Mouse (Mus musculus) embryonic facial prominence, embryonic 13.5 days (tissue): Measurements from ENCODE around the gene Notch4. TPM values are rescaled to one million over a fixed set of nuclear protein-coding genes. Genes with fewer than 3 reads are reported as not detected.

Experiments used
- ATAC-seq: fragments of 200-750 bp; cut with Nextera tagmentation; 2 replicates; pipeline ENCODE4 v1.8.0; 2017; ENCODE audit warnings: low read depth; ENCODE audit not compliant: insufficient number of reproducible peaks, insufficient read depth, low FRiP score, low TSS enrichment
- H3K27ac ChIP-seq: fragments of 300-500 bp; sonication (generic); 2 replicates; pipeline ENCODE4 v1.5.1; 2015; ENCODE audit warnings: moderate library complexity, mild to moderate bottlenecking, inconsistent platforms
- H3K27me3 ChIP-seq: fragments of 300-500 bp; sonication (generic); 2 replicates; pipeline ENCODE4 v1.6.1; 2015; ENCODE audit warnings: mild to moderate bottlenecking, inconsistent platforms
- H3K36me3 ChIP-seq: fragments of 300-500 bp; sonication (generic); 2 replicates; pipeline ENCODE4 v1.6.1; 2015; ENCODE audit warnings: mild to moderate bottlenecking, inconsistent platforms
- H3K4me1 ChIP-seq: fragments of 300-500 bp; sonication (generic); 2 replicates; pipeline ENCODE4 v1.6.1; 2015; ENCODE audit warnings: inconsistent platforms
- H3K4me2 ChIP-seq: fragments of 300-500 bp; sonication (generic); 2 replicates; pipeline ENCODE4 v1.6.1; 2015; ENCODE audit warnings: moderate library complexity, mild to moderate bottlenecking, inconsistent platforms
- H3K4me3 ChIP-seq: fragments of 300-500 bp; sonication (generic); 2 replicates; pipeline ENCODE4 v1.5.1; 2015; ENCODE audit warnings: mild to moderate bottlenecking, inconsistent platforms
- H3K9ac ChIP-seq: fragments of 300-500 bp; sonication (generic); 2 replicates; pipeline ENCODE4 v1.6.1; 2015; ENCODE audit warnings: mild to moderate bottlenecking, inconsistent platforms
- H3K9me3 ChIP-seq: fragments of 300-500 bp; sonication (generic); 2 replicates; pipeline ENCODE4 v1.6.1; 2016; ENCODE audit warnings: inconsistent platforms
- WGBS: fragments of 180-500 bp; shearing (Covaris S2); methylation state at CpG from one replicate; pipeline ENCODE4 v1.1.7; 2015; ENCODE audit warnings: mixed read lengths; 5-methylcytosine and 5-hydroxymethylcytosine counted together
- polyA plus RNA-seq: library from polyadenylated mRNA; unstranded; fragments of >200 nt; fragmentation: Nextera tagmentation; extraction: Ambion mirVana; gene quantifications from 2 replicates; pipeline ENCODE4 v1.2.1, GENCODE M21; 2015

Notch4 gene
- polyA plus RNA-seq, 1 experiment from 2014 or later: 4.4 TPM

- Histone ChIP-seq H3K4me2 (peak overlapping the region; percentile 91), H3K36me3 (no peaks in the 10 kb centered on the region), H3K4me3 (peak overlapping the region; percentile 75), H3K27ac (peak overlapping the region; percentile 98), H3K4me1 (peaks cover 52% of the 10 kb centered on the region), H3K27me3 (no peaks in the 10 kb centered on the region), H3K9ac (peak overlapping the region; percentile 95), H3K9me3 (no peaks in the 10 kb centered on the region)
- no peak for ATAC-seq
- 3% methylated on average over 19 of the region's 19 CpGs for WGBS
Observed at GRCm38 (mm10) chr17:34587814-34588213, 23.7 kb downstream of the Notch4 start.

DNA sequence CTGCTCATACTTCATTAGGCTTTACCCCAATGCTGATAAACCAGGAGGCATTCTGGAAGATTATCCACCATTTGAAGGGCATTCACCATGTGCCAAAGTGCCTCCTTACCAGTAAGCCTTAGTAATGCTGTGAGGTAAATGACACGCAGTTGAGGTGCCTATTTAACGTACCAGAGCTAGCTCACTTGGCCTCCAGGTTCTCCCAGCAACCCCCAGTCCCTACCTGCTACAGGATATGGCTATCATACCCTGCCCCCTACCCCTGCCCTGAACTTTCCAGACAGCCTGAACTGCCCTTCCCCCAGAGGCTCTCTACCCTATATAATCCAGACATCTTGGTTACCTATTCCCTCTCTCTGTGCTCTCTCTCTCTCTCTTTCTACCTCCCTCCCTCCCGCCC lies 24.7 kb downstream of the Notch4 start:
- peaks cover 53% of the 10 kb centered on the region for H3K4me1 ChIP-seq
- no peaks in the 10 kb centered on the region for H3K27me3 ChIP-seq
- no peak for ATAC-seq
- WGBS: 56% methylated on average over 3 of the region's 3 CpGs
- no peak overlapping the region for H3K9ac ChIP-seq
- H3K4me2 ChIP-seq: no peak overlapping the region; the same call in 1 of the 2 replicates
- no peaks in the 10 kb centered on the region for H3K9me3 ChIP-seq
- no peak overlapping the region for H3K27ac ChIP-seq
- H3K36me3 ChIP-seq: no peaks in the 10 kb centered on the region
- no peak overlapping the region for H3K4me3 ChIP-seq

- H3K4me3 ChIP-seq: no peak overlapping the region
- H3K9ac ChIP-seq: no peak overlapping the region
- H3K27me3 ChIP-seq: no peaks in the 10 kb centered on the region
- peaks cover 58% of the 10 kb centered on the region for H3K4me1 ChIP-seq
- H3K36me3 ChIP-seq: peaks cover 3% of the 10 kb centered on the region; the same call in 1 of the 2 replicates
- H3K4me2 ChIP-seq: peak overlapping the region; percentile 96
- H3K9me3 ChIP-seq: no peaks in the 10 kb centered on the region
- H3K27ac ChIP-seq: no peak overlapping the region; the same call in 1 of the 2 replicates
- 25% methylated on average over 7 of the region's 7 CpGs for WGBS
- ATAC-seq: no peak
Observed at GRCm38 (mm10) chr17:34589206-34589605, 25.1 kb downstream of the Notch4 start.

- Histone ChIP-seq H3K9ac (0 out of 2 replicates have a peak within 1 kb of the TSS, but pooled peaks have one; percentile 27), H3K36me3 (peaks cover 8% of the 10 kb centered on the region), H3K9me3 (no peaks in the 10 kb centered on the region), H3K27ac (peak within 1 kb of the TSS; percentile 99; the same call in 1 of the 2 replicates), H3K4me3 (no peak within 1 kb of the TSS; the same call in none of the 2 replicates), H3K4me2 (peak within 1 kb of the TSS; percentile 96), H3K27me3 (no peaks in the 10 kb centered on the region), H3K4me1 (peaks cover 62% of the 10 kb centered on the region)
- ATAC-seq: no peak
- WGBS: 11% methylated on average over 7 of the region's 7 CpGs
Observed at GRCm38 (mm10) chr17:34589681-34590101, 25.6 kb downstream of the Notch4 start, which contains the start of gene Gpsm3. Gpsm3 (plus strand) TSS chr17:34589806.

GRCm38 (mm10) chr17:34590154-34590987 lies 26.3 kb downstream of the Notch4 start:
- Histone ChIP-seq H3K4me2 (peak overlapping the region; percentile 96), H3K27me3 (no peaks in the 10 kb centered on the region), H3K9me3 (no peaks in the 10 kb centered on the region), H3K27ac (peak overlapping the region; percentile 99; the same call in 1 of the 2 replicates), H3K4me3 (no peak overlapping the region; the same call in 1 of the 2 replicates), H3K9ac (0 out of 2 replicates have a peak overlapping the region, but pooled peaks have one; percentile 97), H3K36me3 (peaks cover 15% of the 10 kb centered on the region), H3K4me1 (peaks cover 69% of the 10 kb centered on the region)
- ATAC-seq: no peak
- 59% methylated on average over 15 of the region's 15 CpGs for WGBS

DNA sequence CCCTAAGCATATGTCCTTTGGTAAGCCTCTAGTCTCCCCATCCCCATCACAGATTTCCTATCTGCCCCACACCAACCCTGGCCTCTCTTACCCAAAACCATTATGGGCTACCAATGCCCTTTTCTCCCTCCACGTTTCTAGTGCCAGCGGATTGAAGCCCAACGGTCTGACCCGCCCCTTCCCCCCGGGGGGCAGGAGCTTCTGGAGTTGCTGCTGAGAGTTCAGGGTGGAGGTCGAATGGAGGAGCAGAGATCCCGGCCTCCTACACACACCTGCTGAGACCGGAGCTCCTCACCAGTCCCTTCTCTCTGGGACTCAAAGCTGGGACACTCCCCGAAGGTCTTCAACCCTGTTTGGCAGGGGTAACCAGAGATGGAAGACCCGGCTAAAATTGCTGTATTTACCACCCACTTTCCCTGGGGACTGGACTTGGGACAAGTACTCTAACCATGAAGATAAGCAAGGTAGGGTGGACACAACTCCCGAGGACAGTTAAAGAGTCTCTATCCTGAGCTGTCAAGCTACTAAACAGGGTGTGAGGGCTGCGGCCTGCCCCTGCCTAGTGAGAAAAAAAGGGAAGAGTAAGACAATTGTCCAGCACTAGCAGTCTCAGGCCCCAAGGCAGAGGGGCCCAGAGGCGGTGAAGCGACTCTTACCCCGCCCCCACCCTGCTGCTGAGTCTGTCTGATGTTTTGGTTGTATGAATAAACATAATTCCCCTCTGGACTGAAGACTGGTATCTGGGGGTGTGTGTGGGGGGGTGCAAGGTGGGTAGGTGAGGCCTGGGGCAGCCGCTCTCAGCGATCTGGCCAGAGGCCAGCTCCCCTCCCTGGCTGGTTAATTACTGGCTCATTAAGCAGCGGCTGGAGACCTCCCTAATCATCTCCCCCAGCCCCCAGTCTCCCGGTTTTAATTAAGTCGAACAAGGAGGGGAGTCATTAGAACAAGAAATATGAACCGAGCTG lies 27.2 kb downstream of the Notch4 start, which contains the start of gene Pbx2:
Pbx2 (plus strand) TSS at position 238 of the 965 bp plus-strand sequence.
- Histone ChIP-seq H3K9ac (peak within 1 kb of the TSS; percentile 97), H3K27ac (peak within 1 kb of the TSS; percentile 99), H3K27me3 (no peaks in the 10 kb centered on the region), H3K36me3 (peaks cover 23% of the 10 kb centered on the region), H3K4me2 (peak within 1 kb of the TSS; percentile 96), H3K4me3 (peak within 1 kb of the TSS; percentile 86), H3K4me1 (peaks cover 70% of the 10 kb centered on the region), H3K9me3 (no peaks in the 10 kb centered on the region)
- WGBS: 4% methylated on average over 21 of the region's 21 CpGs
- 0 out of 2 replicates have a peak, but pooled peaks have one; percentile 8 for ATAC-seq

GRCm38 (mm10) chr17:34591994-34592375 lies 27.9 kb downstream of the Notch4 start:
- Histone ChIP-seq H3K27me3 (no peaks in the 10 kb centered on the region), H3K9me3 (no peaks in the 10 kb centered on the region), H3K27ac (peak overlapping the region; percentile 99), H3K9ac (peak overlapping the region; percentile 97), H3K36me3 (peaks cover 28% of the 10 kb centered on the region), H3K4me3 (peak overlapping the region; percentile 86), H3K4me2 (peak overlapping the region; percentile 96), H3K4me1 (peaks cover 72% of the 10 kb centered on the region)
- 1% methylated on average over 20 of the region's 35 CpGs for WGBS
- peak; percentile 23; the same call in 1 of the 2 replicates for ATAC-seq

DNA sequence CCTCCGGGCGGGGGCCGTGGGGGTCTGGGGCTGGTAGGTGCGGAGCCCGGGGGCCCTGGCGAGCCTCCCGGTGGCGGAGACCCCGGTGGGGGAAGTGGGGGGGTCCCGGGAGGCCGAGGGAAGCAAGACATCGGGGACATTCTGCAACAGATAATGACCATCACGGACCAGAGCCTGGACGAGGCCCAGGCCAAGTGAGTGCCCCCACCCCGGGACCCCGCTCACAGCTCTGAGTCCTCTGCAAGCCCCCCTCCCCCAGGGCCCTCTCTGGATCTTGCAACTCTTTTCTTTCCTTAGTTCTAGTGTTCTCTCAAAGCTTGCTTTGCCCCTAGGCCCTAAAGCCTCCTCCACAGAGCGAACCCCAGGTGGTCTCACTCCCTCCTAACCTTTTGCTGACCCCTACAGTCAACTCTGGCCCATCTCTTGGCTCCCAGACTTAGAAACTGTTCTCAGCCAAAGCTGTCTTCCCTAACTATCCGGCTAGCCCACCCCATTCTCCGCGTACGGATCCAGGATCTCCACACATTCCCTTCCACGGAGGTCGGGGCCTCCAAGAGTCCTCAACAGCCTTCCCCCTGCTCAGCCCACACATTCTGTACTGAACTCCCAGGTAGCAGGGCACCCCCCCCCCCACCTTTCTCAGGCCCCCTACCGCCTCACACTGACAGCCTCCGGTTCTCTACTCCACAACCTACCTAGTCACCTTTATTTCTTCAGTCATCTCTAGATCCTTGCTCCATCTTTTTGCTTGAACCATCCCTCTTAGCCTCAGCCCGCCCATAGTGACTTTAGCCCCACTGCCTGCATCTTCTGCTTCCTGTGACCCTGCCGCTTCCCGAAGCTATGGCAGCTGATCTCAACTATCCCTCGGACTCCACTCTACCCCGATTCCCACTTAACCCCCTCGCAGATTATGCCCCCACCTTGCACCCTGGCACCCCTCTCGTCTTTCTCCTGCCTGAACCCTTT lies 28.8 kb downstream of the Notch4 start:
- Histone ChIP-seq H3K4me3 (peak overlapping the region; percentile 86), H3K4me1 (peaks cover 78% of the 10 kb centered on the region), H3K27ac (peak overlapping the region; percentile 99), H3K4me2 (peak overlapping the region; percentile 96), H3K27me3 (no peaks in the 10 kb centered on the region), H3K9ac (peak overlapping the region; percentile 97), H3K36me3 (peaks cover 28% of the 10 kb centered on the region), H3K9me3 (no peaks in the 10 kb centered on the region)
- no peak for ATAC-seq
- WGBS: under 1% methylated on average over 32 of the region's 32 CpGs

GRCm38 (mm10) chr17:34593752-34594525 lies 29.9 kb downstream of the Notch4 start:
- WGBS: 39% methylated on average over 31 of the region's 34 CpGs
- Histone ChIP-seq H3K4me2 (peak overlapping the region; percentile 96), H3K4me3 (peak overlapping the region; percentile 86), H3K36me3 (peaks cover 30% of the 10 kb centered on the region), H3K9ac (peak overlapping the region; percentile 97), H3K27ac (peak overlapping the region; percentile 99; the same call in 1 of the 2 replicates), H3K9me3 (no peaks in the 10 kb centered on the region), H3K4me1 (peaks cover 76% of the 10 kb centered on the region), H3K27me3 (no peaks in the 10 kb centered on the region)
- ATAC-seq: no peak

DNA sequence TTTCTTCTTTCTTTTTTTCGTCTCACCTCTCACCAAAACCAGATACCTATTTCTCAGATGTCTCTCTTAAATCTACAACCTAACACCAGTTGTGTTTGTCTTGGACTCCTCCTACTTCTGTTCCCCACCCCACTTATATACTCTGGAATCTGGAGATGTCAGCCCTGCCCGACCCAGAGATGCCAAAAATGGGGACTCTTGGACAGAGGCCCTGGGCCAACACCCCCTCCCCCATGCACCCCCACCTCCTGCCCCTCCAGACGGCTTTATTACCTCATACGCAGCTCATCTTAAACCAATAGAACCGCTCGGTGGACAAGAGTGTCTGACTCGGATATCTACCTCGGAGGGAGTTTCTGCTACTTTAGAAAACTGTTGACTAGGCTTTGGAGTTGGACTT lies 32.0 kb downstream of the Notch4 start:
- Histone ChIP-seq H3K4me3 (no peak overlapping the region), H3K27me3 (no peaks in the 10 kb centered on the region)

More for the DNA sequence above, 32.0 kb downstream of the Notch4 start:
- Histone ChIP-seq H3K4me1 (peaks cover 56% of the 10 kb centered on the region), H3K4me2 (no peak overlapping the region), H3K9ac (no peak overlapping the region), H3K27ac (no peak overlapping the region), H3K9me3 (no peaks in the 10 kb centered on the region), H3K36me3 (peaks cover 46% of the 10 kb centered on the region)
- 70% methylated on average over 8 of the region's 8 CpGs for WGBS
- ATAC-seq: no peak
